Mouse (Mus musculus) erythroblast, adult 5-6 weeks (primary cell): ENCODE results near the gene Gmfb. TPM values are rescaled to one million over a fixed set of nuclear protein-coding genes. Genes with fewer than 3 reads are reported as not detected.

Source experiments
- ATAC-seq: replicated peaks from 2 replicates; pipeline ENCODE4 v1.8.0; 2016; ENCODE audit warnings: moderate number of reproducible peaks, mild to moderate bottlenecking, moderate TSS enrichment, inconsistent platforms; ENCODE audit not compliant: poor library complexity, low FRiP score, severe bottlenecking
- total RNA-seq, 2 experiments: library from RNA; stranded (forward) in 1 of 2; stranded (reverse) in 1 of 2; fragments of 150-400 nt in 1 of 2; fragments of 200-764, 138-1000 nt in 1 of 2; gene quantifications; 2 replicates each; pipeline versions ENCODE4 v1.2.3 to v1.2.4; 2015 to 2017; ENCODE audit warnings: low replicate concordance in 2 of 2

The Gmfb gene
- total RNA-seq, 2 experiments from 2014 or later = 20.4 to 23.1 TPM

- ATAC-seq = no peak
Measured at GRCm38 (mm10) chr14:46806186-46806585, 15.9 kb downstream of the Gmfb start.

- ATAC-seq = no peak
Measured at GRCm38 (mm10) chr14:46803791-46804190, 18.3 kb downstream of the Gmfb start.

GRCm38 (mm10) chr14:46803259-46803658, 18.8 kb downstream of the Gmfb start:
- ATAC-seq = no peak

GRCm38 (mm10) chr14:46800684-46801345, 21.2 kb downstream of the Gmfb start:
- peak; percentile 98 for ATAC-seq

GRCm38 (mm10) chr14:46794157-46794556, 27.9 kb downstream of the Gmfb start:
- ATAC-seq = no peak

- no peak for ATAC-seq
Measured at GRCm38 (mm10) chr14:46790723-46791122, 31.3 kb downstream of the Gmfb start.

- ATAC-seq = peak; percentile 63
Measured at GRCm38 (mm10) chr14:46790303-46790702, 31.7 kb downstream of the Gmfb start.

- peak; percentile 40; the same call in 1 of the 2 replicates for ATAC-seq
Measured at GRCm38 (mm10) chr14:46788505-46788901, 33.5 kb downstream of the Gmfb start.

GRCm38 (mm10) chr14:46787787-46788504, 34.1 kb downstream of the Gmfb start, which contains the start of gene Cnih1:
TSS of gene Cnih1 (minus strand) at chr14:46788411.
- ATAC-seq = peak; percentile 95

GRCm38 (mm10) chr14:46787454-46787786, 34.6 kb downstream of the Gmfb start:
- ATAC-seq = no peak

GRCm38 (mm10) chr14:46785247-46785646, 36.8 kb downstream of the Gmfb start:
- no peak for ATAC-seq

- ATAC-seq = no peak
Measured at GRCm38 (mm10) chr14:46783327-46783926, 38.6 kb downstream of the Gmfb start.

GRCm38 (mm10) chr14:46782187-46782828, 39.7 kb downstream of the Gmfb start:
- no peak for ATAC-seq

GRCm38 (mm10) chr14:46781086-46781485, 41.0 kb downstream of the Gmfb start:
- ATAC-seq = no peak

GRCm38 (mm10) chr14:46779217-46779616, 42.8 kb downstream of the Gmfb start:
- ATAC-seq = no peak

GRCm38 (mm10) chr14:46778756-46779155, 43.3 kb downstream of the Gmfb start:
- ATAC-seq = no peak

GRCm38 (mm10) chr14:46770036-46770435, 52.0 kb downstream of the Gmfb start:
- no peak for ATAC-seq

- no peak for ATAC-seq
Measured at GRCm38 (mm10) chr14:46767116-46767515, 54.9 kb downstream of the Gmfb start.

GRCm38 (mm10) chr14:46761186-46761585, 60.9 kb downstream of the Gmfb start:
- peak; percentile 16; the same call in 1 of the 2 replicates for ATAC-seq

GRCm38 (mm10) chr14:46760355-46761029, 61.5 kb downstream of the Gmfb start, which contains the start of gene Cdkn3:
TSS of gene Cdkn3 (plus strand) at chr14:46760541.
- peak; percentile 98 for ATAC-seq
